Mouse (Mus musculus): Measurements from ENCODE around the gene Chkb.

GRCm38 (mm10) chr15:89452906-89453864 is 23.5 kb upstream of the Chkb start:
- no peak for TF ChIP-seq CTCF (IDR thresholded peaks at IDR 0.05; ENCODE audit: low read depth, low read length)
- TF ChIP-seq POLR2A (IDR thresholded peaks at IDR 0.05; ENCODE audit: insufficient read depth, low read length) = no peak
- no peak for TF ChIP-seq EP300 (IDR thresholded peaks at IDR 0.05; ENCODE audit: insufficient read depth, low read depth, low read length)

All from ES-Bruce4 (cell line).